Mouse (Mus musculus) frontal cortex, adult (tissue): ENCODE data around the gene Dcun1d4.

Experiments
- ATAC-seq: cut with Nextera tagmentation; 2 replicates; pipeline ENCODE4 v1.9.2; 2017; ENCODE audit warnings: mild to moderate bottlenecking, moderate library complexity, mixed read lengths; ENCODE audit not compliant: low TSS enrichment

Dcun1d4 gene

GRCm38 (mm10) chr5:73498559-73498958, 17.8 kb downstream of the Dcun1d4 start:
- no peak for ATAC-seq

GRCm38 (mm10) chr5:73500867-73501440, 20.2 kb downstream of the Dcun1d4 start:
- ATAC-seq = no peak

DNA sequence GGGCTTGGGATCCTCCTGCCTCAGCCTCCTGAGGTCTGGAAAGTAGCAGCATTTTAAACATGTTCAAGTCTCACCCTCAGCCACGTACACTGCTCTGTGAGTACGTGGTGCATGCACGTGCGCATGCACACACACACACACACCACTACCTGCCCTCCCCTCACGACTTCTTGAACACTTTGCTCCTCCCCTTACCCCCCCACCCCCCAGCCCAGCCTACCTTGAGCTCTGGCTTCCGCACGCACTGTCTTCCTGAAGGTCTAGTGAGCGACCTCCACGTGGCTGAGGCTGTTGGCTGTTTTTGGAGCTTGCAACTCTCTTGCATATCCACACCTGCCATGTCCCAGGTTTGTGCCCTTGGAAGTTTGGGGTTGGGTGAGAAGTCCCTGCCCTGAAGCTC, 21.6 kb downstream of the Dcun1d4 start:
- ATAC-seq = no peak

GRCm38 (mm10) chr5:73503015-73503757, 22.4 kb downstream of the Dcun1d4 start:
- no peak for ATAC-seq

GRCm38 (mm10) chr5:73511074-73511473, 30.3 kb downstream of the Dcun1d4 start:
- ATAC-seq = no peak

- ATAC-seq = no peak
Measured at GRCm38 (mm10) chr5:73512241-73512640, 31.4 kb downstream of the Dcun1d4 start.

DNA sequence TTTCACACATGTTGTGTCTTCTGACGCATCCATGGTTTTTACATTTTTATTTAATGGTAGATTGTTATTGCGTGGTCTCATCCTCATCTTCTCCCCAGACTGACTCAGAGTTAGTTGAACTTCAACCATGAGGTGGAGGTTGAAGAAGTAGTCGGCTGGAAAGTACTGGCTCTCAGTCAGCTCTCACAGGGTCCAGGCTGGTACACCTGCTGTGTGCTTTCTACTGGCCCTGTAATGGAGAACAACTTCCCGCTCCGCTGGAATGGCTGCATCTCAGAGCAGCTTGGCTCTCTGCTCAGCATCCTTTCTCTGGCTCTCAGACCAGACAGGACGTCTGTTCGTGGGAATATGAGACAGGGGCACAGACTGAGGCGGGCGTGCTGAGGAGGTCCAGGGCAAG, 31.9 kb downstream of the Dcun1d4 start:
- ATAC-seq = no peak

DNA sequence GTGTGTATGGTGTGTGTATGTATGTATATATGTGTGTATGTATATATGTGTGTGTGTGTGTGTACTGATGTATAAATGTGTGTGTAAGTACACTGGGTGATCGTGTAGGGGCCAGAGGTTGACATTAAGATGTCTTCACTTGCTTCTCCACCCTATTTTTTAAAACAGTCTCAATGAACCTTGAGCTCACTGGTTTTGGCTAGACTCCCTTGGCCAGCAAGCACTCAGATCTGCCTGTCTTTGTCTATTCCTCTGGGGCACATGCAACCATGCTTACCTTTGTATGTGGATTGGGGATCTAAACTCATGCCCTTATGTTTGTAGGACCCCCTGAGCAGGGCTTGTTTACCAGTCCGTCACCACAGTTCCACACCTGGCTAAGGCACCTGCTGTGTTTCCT, 33.4 kb downstream of the Dcun1d4 start:
- no peak for ATAC-seq

GRCm38 (mm10) chr5:73517299-73517698, 36.5 kb downstream of the Dcun1d4 start:
- ATAC-seq = no peak

- no peak for ATAC-seq
Measured at GRCm38 (mm10) chr5:73518424-73519211, 37.8 kb downstream of the Dcun1d4 start.

DNA sequence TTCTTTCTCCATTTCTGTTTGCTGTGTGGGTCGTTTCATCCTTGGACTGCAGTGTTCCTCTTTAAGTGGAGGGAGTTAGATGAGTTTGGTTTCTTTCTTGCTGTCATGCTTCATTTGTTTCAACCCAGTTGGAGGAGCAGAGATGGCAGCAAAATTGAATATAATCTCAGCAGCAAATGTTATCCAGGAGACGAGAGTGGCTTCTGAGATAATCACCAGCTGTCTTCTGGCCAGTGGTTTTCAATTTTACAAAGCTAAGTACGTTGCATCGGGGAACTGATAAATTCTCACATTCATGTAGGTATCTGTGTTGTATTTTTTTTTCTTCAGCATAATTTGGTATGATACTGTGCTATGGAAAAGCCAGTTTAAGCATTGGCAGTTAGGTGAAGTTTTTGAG, 40.0 kb downstream of the Dcun1d4 start:
- ATAC-seq = no peak

GRCm38 (mm10) chr5:73523227-73523626, 42.4 kb downstream of the Dcun1d4 start:
- ATAC-seq = no peak

GRCm38 (mm10) chr5:73524300-73525000, 43.6 kb downstream of the Dcun1d4 start:
- ATAC-seq = 0 out of 2 replicates have a peak, but pooled peaks have one; percentile 16

DNA sequence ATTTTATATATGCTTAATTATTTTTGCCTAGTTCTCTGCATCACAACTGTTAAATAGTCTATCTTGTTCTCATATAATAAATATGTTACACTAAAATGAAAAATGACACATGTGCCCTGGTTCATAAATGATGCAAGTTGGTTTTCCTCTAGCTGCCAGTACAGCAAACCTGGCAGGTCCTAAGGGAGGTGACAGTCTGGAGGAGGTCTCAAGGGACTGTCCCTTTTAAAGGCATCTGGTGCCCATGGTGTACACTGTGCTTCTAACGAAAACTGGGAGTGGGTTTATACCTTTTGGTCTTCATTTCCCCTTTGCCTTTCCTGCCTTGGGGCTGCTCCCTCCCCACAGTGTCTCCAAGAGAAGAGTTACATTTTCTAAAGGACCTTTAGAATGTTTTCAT, 51.4 kb downstream of the Dcun1d4 start:
- ATAC-seq = no peak

GRCm38 (mm10) chr5:73532879-73533278, 52.1 kb downstream of the Dcun1d4 start:
- ATAC-seq = peak; percentile 85

DNA sequence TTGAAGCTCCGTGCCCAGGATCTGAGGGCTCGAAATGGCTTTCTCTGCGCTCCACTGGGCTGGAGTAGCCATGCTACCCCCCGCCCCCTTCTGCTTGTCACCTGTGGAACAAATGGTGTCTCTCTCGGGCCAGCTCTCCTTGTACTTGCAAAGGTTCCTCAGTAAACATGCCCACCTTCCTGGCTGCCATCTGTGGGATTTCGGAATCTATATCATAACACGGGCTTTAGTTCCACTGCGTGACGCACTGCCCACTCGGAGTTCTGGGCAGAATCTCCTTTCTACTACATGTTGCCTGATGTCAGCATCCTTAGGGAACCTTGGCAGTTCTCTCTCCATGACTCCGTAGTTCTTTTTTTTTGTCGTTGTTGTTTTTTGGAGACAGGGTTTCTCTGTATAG, 56.9 kb downstream of the Dcun1d4 start:
- ATAC-seq = no peak

DNA sequence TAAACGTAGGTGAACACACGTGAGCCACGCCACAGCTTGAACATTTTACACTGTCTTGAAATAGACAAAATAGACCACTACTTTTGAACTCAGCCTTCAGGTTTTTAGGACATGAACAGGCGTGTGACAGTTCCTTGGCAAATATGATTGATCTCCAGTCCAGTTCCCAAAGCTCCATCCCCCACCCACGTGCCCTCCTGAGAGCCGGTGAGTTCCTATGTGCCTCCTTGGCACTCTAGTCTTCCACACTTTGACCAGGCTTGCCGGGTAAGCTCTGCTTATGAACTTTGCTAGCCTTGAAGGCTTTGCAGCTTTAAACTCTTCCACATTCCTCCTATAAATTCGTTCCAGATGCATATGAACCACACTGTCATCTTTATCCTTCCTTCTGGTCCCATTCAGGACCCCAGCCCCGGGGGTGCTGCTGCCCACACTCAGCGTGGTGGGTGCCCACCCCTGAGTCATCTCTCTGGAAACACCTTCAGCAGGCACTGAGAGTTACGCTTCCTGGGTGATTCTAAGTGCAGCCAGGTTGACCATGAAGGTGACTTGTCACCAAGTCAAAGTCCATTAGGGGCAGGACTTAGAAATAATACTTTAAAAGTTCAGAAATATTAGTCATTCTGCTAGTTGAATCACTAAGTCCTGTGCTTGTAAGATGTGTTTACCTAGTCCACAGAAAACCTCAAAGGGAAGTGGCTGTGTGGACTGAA, 57.9 kb downstream of the Dcun1d4 start:
- no peak for ATAC-seq

DNA sequence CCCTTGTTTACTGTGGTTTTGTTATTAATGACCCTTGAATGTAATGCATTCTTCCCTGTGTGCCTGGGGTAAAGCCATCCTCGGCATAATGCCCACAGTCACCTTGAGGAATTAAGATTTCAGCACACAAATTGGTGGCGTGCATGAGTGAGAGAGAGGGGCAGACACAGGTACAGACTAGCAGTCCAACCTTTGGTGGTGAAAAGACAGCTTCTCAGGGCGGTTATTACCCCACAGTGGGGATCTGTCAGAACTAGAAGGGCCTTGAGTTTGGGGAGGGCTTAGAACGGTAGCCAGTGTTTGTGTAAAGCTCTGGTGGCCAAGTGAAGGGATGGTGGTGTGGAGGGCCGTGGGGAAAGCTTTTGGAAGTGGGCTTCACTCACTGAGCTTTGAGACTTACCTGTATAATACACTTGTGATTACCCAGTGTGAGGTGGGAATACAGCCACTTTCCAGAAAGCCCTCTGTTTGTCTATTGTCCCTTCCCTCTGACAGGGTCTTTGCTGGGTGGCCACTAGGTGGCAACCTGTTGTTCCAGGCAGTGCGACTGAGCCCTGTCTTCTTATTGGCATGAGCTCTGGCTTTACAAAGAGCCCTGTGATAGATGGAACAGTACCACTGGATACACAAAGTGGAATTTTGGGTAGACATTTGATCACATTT, 59.2 kb downstream of the Dcun1d4 start:
- peak; percentile 80 for ATAC-seq

DNA sequence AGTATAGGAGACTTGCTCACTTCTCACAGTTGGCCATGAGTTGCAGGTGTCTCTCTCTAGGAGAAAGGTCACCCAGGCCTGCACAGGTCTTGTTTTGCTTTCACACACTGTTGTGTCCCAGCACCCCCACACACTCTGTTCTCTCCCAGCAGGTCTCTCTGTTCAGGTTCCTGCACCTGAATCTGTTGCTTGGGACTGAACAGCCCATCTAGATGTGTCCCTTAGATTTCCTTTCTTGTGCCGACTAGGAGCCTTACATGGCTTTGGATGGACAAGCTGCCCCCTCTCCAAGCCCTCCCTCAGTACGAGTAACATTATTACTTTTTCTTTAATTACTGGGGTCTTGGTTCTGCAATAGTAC, 59.7 kb downstream of the Dcun1d4 start:
- peak; percentile 11; the same call in 1 of the 2 replicates for ATAC-seq

DNA sequence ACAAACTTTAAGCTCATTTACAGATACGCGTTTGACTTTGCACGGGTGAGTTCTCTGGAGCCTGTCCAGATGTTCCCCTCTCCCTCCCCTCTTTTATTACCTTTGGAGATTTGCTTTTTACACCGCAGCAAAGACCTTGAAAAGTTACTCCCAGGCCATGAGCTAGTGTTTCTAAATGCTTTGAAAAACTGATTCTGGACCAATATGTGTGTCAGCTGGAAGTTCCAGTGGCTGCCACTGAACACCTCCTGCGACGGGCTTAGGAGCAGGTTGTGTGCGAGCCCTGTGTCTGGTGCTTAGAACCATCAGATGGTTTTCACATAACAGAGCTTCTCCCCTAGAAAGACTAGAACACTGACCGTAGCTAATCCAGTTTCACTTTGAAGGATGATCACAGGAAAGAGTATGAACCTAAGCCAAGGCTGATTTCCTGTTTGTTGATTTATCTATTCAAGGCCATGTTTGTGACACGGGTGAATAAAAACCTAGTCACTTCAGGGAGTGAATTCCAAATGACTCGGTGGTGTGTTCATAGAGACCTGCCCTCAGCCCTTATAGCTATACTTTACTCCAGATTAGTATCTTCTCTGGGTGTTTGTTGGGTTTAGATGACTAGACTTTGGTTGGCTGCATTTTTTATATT, 63.4 kb downstream of the Dcun1d4 start:
- ATAC-seq = no peak

DNA sequence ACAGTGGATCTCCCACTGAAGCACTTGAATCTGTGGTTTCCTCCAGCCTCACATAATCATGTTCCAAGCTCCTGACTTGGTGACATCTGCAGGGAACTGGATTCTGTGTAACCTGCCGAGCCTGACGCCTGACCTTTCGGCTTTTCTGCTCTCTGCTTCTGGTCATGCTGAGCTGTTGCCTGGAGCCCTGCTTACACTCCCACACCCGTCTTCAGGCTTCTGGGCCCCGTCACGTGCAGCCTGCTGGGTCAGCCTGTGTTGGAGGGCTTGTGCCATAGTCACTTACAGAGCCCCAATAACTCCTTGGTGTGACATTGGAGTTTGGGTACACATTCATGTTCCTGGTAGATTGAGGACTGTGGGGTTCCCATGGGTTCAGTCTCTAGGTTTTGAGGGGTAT, 64.8 kb downstream of the Dcun1d4 start:
- ATAC-seq = no peak
